Mouse (Mus musculus): ENCODE results near the gene Aqp6. TPM values are rescaled to one million over a fixed set of nuclear protein-coding genes. Genes with fewer than 3 reads are reported as not detected.

The Aqp6 gene
- polyA plus RNA-seq (2015; fragmentation: Nextera tagmentation; extraction: Ambion mirVana): 0.15 TPM in 1 of 2 replicates, not detected in the other

DNA sequence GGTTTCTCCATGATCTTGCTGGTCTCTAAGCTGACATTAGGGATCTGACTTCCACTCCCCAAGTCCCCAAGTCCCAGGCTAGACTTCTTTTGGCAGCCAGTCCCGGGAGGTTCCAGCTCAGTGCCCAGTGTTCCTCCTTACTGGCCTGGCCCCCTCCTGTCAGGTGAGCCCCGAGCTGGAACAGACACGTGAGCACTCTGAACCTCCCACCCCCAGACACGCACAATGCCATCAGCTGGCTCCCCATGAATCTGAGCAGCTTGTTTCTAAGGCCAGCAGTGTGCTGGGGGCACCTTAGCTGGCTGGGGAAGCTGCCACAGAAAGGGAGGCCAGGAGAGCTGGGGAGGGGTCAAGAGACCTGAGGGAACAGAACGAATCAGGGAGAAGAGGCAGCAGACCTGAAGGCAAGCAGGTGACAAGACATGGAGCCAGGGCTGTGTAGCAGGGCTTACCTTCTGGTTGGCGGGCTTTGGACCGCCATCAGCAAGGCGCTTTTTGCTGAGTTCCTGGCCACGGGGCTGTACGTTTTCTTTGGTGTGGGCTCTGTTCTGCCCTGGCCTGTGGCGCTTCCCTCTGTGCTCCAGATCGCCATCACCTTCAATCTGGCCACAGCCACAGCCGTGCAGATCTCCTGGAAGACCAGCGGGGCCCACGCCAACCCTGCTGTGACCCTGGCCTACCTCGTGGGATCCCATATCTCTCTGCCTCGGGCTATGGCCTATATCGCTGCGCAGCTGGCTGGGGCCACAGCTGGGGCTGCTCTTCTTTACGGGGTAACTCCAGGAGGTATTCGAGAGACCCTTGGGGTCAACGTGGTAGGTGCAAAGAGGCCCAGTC lies at the start of gene Aqp6:
Aqp6 (plus strand) TSS at position 415 of the 837 bp plus-strand sequence.
- no peak for DNase-seq (ENCODE audit: low spot score)

DNA sequence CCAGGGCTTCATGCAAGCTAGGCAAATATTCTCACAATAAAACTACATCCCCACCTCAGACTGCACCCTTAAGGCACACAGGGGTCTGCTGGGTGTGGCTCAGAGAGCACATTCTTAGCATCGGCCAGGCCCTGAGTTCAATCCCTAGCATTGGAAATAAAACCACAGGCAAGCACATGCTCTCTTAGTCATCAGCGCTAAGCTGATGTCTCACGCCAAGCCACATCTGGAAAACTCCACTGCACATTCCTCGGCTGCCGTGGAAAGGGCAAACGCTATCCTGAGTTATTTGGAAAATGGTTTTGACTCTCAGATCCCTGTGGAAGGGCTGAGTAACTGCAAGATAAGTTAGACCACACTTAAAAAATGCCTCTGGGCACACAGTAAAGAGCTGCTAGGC lies 47.4 kb upstream of the Aqp6 start:
- DNase-seq (ENCODE audit: low spot score): no peak

DNA sequence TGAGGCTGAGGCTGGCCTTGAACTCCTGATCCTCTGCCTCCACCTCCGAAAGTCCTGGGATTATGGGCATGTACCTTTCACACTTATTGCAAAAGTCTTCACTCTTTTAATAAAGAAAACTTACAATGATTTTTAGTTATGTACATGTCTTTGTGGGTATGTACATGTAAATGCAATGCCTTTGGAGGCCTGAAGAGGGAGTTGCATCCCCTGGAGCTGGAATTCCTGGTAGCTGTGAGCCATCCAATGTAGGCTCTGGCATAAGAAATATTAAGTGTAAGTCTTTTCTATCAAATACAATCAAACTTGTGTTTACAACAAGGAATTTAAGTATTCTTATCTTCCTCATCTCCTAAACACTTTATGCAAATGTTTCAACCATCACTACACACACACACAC lies 42.3 kb upstream of the Aqp6 start:
- DNase-seq (ENCODE audit: low spot score): no peak

DNA sequence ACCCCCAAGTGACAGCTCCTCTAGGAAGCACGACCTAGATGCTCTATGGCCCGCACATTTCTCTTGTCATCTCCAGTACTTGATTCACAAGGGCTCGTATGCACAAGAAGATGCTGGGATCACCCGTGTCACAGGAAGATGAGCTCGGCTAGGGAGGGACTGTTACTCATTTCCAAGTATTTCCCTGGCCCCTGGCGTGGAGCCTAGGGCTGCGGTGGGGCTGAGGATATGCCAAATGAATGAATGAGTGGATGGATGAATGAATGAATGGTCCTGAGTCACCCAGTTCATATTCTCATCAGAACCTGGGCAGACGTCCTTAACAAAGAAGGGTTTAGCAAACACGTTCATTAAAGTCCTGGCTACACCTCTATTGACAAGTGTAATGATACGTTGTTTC lies 41.0 kb upstream of the Aqp6 start:
- DNase-seq (ENCODE audit: low spot score): no peak

DNA sequence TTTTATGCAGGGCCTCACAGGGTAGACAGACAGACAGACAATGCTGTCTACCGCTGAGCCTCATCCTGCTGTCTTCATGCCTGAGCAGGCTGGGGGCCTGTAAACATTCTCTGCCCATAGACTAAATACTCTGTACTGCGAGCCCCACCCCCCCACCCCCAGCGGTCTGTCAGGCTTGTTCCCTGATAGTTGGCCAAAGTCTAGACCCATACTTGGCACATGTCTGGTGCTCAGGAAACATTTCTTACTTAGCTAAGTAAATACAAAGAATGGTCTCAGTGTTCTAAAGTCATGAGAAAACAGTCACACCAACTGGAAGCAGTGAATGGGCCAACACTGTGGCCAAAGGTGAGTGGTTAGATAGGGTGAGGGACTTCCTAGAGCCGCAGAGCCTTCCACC lies 33.8 kb upstream of the Aqp6 start:
- DNase-seq (ENCODE audit: low spot score): no peak

DNA sequence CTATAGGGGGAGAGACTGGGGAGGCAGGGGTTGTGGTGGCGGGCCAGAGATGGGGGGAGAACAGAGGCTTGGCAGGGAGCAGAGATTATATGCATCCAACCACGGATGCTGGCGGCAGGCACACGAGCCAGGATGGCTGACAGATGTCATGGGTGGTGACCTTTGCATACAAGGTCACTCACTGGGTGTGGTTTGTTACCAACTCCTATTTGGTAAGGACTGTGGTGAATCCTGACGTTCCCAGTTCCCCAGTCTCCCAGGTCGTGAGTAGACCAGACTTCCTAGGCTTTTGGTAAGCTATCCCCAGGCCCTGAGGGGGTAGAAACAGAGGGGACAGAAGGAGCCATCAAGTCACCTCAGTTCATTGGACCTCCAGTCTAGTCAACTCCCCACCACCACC lies 32.5 kb upstream of the Aqp6 start:
- DNase-seq (ENCODE audit: low spot score): no peak

DNA sequence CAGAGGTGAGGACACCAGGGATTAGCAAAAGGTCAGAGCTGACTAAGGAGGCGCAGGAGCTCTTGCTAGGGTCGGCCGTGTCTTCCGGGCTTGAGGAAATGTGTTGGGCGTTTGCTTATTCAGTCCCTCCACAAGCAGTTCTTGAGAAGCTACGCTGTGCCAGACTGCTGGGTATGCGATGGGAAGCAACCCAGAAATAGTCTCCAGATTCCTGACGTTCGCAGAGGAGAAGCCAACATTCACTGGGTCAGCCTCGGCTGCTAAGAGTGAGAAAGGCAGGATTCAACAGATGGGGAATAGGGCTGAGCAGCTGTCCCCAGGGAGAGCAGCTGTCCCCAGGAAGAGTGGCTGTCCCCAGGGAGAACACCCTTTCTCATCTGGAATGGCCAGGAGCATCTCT lies 32.1 kb upstream of the Aqp6 start:
- no peak for DNase-seq (ENCODE audit: low spot score)

DNA sequence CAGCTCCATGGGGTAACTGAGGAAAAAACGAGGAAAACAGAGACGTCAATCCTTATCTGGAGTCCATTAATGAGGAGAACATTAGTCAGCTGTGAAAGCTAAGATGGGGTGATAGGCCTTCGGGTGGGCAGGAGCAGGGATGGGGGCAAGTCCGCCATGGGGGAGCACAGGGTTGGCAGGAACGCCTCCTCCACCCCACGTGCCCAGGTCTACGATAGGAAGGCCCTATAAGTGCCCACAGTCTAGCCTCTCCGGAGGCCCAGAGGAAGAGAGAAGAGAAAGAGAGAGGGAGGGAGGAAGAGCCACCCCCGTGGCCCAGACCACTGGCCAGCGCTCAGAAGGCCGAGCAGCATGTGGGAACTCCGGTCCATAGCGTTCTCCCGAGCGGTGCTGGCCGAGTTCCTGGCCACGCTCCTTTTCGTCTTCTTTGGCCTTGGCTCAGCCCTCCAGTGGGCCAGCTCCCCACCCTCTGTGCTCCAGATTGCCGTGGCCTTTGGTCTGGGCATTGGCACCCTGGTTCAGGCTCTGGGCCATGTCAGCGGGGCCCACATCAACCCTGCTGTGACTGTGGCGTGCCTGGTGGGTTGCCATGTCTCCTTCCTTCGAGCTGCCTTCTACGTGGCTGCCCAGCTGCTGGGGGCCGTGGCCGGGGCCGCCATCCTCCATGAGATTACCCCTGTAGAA lies 22.3 kb upstream of the Aqp6 start, which contains the start of gene Aqp2:
Aqp2 (plus strand) TSS at position 254 of the 684 bp plus-strand sequence.
- no peak for DNase-seq (ENCODE audit: low spot score)

DNA sequence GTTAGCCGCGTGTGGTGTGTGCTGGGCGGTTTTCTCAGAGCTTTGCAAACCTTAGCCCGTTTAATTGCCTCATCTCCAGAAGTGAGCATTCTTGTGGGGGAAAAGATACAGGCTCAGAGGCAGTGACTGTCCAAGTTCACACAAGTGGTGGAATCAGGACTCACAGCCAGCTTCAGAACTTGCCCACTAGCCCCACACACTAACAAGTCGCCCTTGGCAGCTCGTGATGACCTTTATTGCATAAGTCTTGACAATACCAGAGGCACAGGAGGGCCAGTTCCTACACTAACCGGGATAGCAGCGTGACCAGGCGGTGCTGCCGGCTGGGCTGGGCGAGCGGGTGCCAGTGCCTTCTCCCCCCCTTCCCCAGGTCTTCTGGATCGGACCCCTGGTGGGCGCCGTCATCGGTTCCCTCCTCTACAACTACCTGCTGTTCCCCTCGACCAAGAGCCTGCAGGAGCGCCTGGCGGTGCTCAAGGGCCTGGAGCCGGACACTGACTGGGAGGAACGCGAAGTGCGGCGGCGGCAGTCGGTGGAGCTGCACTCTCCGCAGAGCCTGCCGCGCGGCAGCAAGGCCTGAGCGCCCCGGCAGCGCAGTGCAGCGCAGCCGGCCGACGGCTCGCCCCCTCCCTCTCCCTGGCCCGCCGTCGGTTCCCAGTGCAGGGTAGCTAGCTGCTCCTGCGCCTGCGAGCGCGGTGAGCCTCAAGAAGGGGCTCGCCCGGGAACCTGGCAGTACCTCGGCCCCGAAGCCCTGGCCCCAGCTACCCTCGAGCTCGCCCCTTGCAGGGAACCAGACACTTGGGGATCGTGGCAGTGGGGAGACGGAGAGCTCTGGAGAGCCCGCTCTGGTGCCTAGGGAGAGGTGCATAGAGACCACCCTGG lies 17.5 kb upstream of the Aqp6 start:
- no peak for DNase-seq (ENCODE audit: low spot score)

DNA sequence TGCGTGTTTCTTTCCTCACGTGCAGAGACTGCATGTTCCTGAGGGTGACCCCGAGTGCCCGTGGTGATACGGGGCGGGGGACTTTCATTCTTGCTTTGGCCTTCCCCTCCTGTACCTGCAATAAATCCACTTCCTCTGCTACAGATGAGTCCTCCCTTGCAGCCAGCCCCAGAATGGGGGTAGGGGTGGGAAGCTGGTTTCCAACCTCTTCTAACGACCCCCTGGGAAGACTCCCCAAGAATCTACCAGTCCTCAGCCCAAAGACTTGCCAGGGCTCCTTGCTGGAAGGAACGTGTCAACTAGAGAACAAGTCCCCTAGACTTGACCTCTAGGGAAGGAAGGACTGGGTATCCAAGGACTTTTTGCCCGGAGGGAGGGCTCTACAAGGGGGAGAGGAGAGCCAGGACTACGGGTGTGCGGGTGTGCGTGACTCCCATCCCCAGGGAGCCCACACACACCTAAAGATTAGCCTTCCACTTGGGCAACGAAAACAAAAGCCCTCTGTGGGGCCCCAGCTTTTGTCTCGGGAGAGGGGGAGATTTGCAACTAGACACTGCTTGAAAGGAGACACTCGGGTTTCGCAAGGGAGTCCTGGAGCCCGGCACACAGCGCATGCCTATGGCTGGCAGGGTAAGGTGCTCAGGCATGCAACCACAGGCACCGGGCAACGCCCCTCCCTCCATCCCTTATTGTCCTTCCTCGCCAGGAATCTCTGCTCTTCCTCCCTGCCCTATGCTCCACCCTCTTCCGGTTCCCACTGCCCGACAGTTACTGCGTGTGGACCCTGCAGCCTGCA lies 16.6 kb upstream of the Aqp6 start:
- no peak for DNase-seq (ENCODE audit: low spot score)

DNA sequence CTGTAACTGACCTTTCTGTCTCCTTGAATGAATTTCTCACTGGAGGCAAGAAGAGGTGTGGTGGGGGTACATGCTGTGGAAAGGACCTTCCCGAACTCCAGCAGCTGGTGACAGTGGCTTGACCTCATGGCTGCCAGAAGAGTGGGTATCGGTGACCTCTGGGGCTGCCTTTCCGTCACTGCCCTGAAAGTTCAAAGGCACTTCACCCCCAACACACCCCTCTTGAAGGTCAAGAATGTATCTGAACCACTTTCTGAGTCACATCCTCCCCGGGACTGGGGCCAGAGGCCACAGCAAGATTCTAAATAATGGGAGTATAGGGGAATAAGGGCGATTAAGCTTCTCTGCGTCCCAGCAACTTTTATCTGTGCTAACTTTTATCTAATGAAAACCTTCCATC lies 15.5 kb upstream of the Aqp6 start:
- no peak for DNase-seq (ENCODE audit: low spot score)

DNA sequence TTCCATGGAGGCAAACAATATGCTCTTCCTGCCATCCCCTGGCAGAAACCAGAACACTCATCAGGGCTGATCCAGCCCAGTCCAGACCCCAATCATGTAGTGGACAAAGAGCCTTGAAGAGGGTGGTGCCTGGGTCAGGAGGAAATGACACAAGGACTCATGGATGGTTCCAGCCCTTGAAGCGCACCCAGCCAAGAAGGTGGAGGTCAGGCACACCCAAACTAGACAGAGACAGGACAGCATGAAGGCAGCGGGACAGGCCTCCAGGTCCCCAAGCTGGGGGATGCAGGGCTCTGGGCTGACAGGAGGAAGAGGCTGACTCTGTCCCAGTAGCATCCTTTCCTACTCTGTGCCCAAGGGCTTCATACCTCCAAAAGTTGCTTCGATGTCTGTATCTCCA lies 14.7 kb upstream of the Aqp6 start:
- DNase-seq (ENCODE audit: low spot score): no peak

DNA sequence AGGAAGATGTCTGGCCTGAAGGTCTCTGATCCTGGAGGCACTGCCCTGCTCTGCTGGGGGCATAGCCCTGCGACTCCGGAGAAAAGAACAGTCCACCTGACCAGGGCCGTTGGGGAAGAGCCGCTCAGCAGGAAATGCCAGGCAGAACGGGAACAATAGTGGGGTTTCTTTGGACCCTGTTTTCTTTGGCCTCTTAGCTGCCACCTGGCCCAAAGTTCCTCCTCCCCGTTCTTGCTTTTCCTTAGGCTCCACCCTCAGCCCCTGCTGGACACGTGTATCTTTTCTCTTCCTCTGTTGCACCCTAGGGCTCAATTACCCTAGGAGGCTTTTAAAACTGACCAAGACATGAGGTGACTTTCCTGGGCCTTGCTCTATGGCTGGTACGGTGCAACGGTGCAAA lies 12.0 kb upstream of the Aqp6 start:
- DNase-seq (ENCODE audit: low spot score): no peak

DNA sequence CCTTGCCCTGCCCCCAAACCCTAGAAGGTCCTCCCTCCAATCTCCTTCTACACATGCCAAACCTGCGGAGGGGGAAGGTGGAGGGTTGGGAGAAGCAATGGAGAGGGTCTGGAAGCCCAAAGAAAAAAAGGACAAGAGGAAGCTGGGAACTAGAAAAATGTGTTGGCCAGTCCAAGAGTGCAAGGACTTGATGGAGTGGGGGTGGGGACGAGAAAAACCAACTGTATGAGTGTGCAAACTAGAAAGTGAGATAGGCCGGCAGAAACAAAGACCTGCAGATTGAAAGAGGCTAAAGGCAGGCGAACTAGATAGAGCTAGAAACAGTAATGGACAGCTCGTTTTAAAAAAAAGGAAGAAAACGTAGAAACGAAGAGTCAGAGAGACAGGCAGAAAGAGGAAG lies 11.5 kb upstream of the Aqp6 start:
- no peak for DNase-seq (ENCODE audit: low spot score)

DNA sequence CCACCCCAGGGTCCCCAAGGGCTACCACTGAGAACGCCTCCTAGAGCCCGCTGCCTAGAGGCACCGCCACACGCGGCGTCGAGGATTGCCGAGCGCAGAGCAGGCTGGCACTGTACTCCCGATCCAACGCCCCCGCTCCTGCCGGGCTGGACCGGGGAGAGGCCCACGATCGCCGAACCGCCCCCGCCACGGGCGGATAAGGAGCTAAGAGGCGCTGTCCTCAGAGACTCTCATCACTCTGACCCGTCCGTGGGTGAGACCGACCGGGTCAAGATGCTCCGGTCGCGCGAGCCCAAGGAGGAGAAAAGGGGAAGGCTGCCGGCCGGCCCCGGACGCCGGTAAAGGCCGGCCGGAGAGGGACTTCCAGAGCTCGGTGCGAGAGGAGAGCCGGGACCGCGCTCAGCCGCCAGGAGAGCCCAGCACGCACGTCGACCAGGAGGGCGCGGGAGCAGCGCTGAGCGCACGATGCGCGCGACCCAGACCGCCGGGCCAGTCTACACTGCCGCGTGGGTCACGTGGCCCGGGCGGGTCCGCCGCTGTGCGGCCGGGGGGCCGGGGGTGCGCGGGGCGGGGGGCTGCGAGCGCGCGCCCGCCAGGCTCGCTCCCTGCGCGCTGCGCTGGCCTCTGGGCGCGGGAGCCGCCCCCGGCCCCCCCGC lies 10.6 kb upstream of the Aqp6 start, which contains the start of gene Aqp5:
Aqp5 (plus strand) TSS at position 354 of the 656 bp plus-strand sequence.
- no peak for DNase-seq (ENCODE audit: low spot score)

DNA sequence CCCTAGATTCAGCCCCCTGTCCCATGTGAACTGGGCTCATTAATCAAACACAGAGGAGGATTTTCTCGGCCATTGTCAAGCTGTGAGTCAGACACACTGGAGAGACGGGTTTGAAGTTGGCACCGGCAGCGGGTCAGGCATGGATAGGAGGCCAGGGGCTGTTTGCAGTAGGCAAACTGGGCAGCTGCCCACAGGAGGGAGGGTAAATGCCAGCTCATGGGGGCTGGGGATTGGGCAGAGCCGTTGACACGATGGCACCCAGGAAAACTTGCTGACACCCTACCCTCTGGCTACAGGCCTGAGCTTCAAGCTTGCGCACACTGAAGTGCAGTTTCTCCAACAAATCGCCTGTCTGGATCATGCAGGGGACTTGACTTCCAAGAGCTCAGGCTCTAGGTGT lies 9.0 kb upstream of the Aqp6 start:
- no peak for DNase-seq (ENCODE audit: low spot score)

DNA sequence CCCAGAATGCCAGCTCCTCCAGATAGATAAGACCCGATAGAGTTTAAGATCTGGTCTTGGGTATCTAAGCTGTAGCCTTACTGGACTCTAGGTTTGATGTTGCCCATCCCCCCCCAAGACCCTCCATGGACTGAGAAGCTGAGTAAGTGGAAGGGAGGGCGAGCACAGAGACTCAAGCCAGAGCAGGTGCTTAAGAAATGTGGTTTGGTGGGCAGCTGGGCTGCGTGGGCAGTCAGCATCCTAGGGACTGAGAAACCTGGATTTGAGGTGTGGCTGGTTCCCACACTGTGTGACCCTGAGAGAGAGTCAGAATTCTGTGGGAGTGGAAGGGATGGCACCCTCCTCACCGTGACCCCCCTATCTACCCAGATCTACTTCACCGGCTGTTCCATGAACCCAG lies 8.3 kb upstream of the Aqp6 start:
- DNase-seq (ENCODE audit: low spot score): no peak

DNA sequence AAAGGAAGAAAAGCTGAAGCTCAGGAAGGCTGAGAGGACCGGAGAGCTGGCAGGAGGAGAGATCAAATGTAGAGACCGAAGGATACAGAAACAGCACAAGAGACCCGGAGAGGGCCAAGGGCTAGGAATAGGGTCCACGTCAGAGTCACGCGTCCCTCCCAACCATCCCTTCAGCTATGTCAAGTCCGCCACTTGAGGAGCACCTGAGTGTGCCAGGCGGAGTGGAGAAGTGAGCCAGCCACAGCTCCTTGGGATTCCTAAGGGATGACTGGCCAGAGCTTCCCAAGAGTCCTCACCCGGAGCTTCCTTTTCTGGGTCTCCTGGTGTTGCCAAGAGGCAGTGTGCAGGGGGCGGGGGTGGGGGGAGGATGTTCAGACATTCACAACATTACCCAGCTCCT lies 6.2 kb upstream of the Aqp6 start:
- DNase-seq (ENCODE audit: low spot score): no peak

DNA sequence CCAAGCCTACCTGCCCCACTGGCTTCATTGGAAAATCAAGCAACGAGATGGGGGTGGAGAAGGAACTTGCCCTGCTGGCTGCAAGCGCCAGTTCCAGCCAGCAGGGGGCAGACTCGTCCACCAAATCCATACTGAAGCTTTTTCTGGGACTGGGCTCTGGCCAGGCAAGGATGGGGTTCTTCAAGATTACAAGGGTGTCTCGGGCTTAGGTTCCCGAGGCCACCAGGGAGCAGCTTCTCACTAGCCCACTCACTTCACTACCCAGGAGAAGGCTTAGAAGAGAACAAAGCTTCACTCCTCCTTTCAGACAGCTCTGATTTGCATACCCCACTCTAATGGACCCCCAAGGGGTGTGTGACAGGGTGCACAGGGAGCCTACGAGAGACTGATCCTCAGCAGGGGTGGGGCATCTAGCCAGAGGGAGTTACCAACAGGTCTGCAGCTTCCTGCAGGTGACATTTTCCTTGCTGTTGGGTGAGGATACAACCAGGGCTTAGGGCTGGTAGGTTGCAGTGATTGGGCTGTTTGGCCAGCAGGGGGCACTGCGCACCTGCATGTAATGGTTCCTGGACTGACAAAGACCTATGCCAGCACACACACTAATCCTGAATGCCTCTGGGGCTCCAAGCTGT lies 5.0 kb upstream of the Aqp6 start:
- peak; percentile 80 for DNase-seq (ENCODE audit: low spot score)

DNA sequence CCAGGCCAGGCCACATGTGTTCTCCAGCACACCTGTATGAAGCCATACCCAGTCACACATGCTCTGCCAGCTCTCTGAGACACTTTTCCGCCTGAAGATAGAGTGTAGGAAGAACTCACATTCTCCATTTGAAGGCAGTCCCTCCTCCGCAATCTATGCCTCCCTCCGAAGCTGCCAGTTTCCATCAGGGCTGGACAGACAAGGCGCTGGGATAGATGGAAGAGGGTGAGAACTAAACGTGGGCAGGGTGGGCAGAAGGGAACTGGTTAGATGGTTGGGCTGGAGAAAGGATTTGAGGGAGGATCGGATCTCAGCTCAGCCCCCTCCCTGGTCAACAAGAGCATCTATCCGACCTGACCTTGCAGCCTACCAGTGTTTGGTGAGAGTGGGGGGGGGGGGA lies 4.4 kb upstream of the Aqp6 start:
- DNase-seq (ENCODE audit: low spot score): no peak

All from thymus, postnatal 0 days (tissue).